Mouse (Mus musculus): ENCODE results near the gene Mtap. TPM values are rescaled to one million over a fixed set of nuclear protein-coding genes. Genes with fewer than 3 reads are reported as not detected.

Gene Mtap
- total and polyA plus RNA-seq, 2 experiments from 2014 or later = 7.6 to 15.1 TPM

DNA sequence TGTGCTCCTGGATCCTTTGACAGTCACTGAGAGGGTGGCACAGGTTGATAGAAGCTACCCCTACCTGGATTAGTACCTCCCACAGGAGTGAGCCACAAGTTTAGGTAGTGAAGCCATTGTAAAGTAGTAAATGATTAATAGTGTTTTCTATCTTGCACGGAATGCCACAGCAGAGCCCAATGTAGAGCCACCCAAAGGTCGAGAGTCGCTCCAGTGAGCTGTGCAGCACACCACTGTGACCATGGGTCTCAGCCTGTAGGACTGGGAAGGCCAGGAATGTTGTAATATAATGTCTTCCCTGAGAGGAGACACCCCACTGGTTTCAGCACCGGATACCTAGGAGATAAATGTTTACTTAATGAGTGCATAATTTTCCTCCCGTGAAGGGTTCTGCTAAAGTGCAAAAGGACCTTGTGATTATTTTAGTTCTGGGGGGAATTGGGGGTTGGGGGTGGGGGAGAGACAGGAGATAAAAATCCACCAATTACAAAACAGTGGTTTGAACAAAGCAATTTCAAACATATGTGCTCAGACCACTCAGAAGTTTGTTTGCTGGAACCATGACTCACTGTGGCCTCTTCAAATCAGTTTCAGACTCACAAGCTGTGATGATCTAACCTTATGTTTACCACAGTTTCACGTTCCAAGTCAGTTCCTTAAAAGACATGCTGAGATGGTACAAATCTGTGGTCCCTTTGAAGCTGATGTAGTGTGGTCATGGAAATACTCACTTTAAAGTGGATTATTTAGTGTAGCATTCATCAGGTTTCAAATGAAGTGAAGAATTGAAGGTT lies 40.8 kb downstream of the Mtap start:
- Histone ChIP-seq H3K27ac (ENCODE audit: low read depth, low read length) (no peak overlapping the region), H3K4me1 (ENCODE audit: insufficient read depth, low read length) (no peaks in the 10 kb centered on the region), H3K4me3 (ENCODE audit: low read depth, low read length) (no peak overlapping the region), H3K9me3 (ENCODE audit: low read length) (no peaks in the 10 kb centered on the region), H3K36me3 (ENCODE audit: insufficient read depth, low read length) (peaks cover 26% of the 10 kb centered on the region), H3K9ac (replicated peaks; ENCODE audit: low read length, poor library complexity, severe bottlenecking) (no peak overlapping the region), H3K4me2 (ENCODE audit: low read depth, low read length, poor library complexity, severe bottlenecking) (no peak overlapping the region), H3K27me3 (ENCODE audit: insufficient read depth, low read length) (no peaks in the 10 kb centered on the region)
- 82% methylated on average over 6 of the region's 6 CpGs for WGBS
- ATAC-seq (ENCODE audit: low FRiP score) (no peak), DNase-seq (ENCODE audit: low spot score) (no peak)
- TF ChIP-seq CTCF (IDR thresholded peaks at IDR 0.05) = no peak

- Histone ChIP-seq H3K27me3 (ENCODE audit: insufficient read depth, low read length) (no peaks in the 10 kb centered on the region), H3K4me1 (ENCODE audit: insufficient read depth, low read length) (no peaks in the 10 kb centered on the region), H3K27ac (ENCODE audit: low read depth, low read length) (no peak overlapping the region), H3K4me2 (ENCODE audit: low read depth, low read length, poor library complexity, severe bottlenecking) (no peak overlapping the region), H3K4me3 (ENCODE audit: low read depth, low read length) (no peak overlapping the region), H3K36me3 (ENCODE audit: insufficient read depth, low read length) (peaks cover 12% of the 10 kb centered on the region; the same call in 1 of the 2 replicates), H3K9ac (replicated peaks; ENCODE audit: low read length, poor library complexity, severe bottlenecking) (no peak overlapping the region), H3K9me3 (ENCODE audit: low read length) (no peaks in the 10 kb centered on the region)
- over 99% methylated on average over 5 of the region's 5 CpGs for WGBS
- no peak for DNase-seq (ENCODE audit: low spot score)
- no peak for ATAC-seq (ENCODE audit: low FRiP score)
- no peak for TF ChIP-seq CTCF (IDR thresholded peaks at IDR 0.05)
These were observed 43.2 kb downstream of the Mtap start for GRCm38 (mm10) chr4:89180121-89180520.

- 98% methylated on average over 2 of the region's 2 CpGs for WGBS
- H3K27me3 ChIP-seq (ENCODE audit: insufficient read depth, low read length) = no peaks in the 10 kb centered on the region
These were observed 44.7 kb downstream of the Mtap start for GRCm38 (mm10) chr4:89181656-89182055.

GRCm38 (mm10) chr4:89182486-89182885 lies 45.6 kb downstream of the Mtap start:
- Histone ChIP-seq H3K27me3 (ENCODE audit: insufficient read depth, low read length) (no peaks in the 10 kb centered on the region), H3K4me1 (ENCODE audit: insufficient read depth, low read length) (no peaks in the 10 kb centered on the region), H3K9ac (replicated peaks; ENCODE audit: low read length, poor library complexity, severe bottlenecking) (no peak overlapping the region), H3K9me3 (ENCODE audit: low read length) (no peaks in the 10 kb centered on the region), H3K4me2 (ENCODE audit: low read depth, low read length, poor library complexity, severe bottlenecking) (no peak overlapping the region), H3K4me3 (ENCODE audit: low read depth, low read length) (no peak overlapping the region), H3K27ac (ENCODE audit: low read depth, low read length) (no peak overlapping the region), H3K36me3 (ENCODE audit: insufficient read depth, low read length) (peaks cover 10% of the 10 kb centered on the region; the same call in 1 of the 2 replicates)
- WGBS = 97% methylated on average over 3 of the region's 3 CpGs
- ATAC-seq (ENCODE audit: low FRiP score) = no peak
- DNase-seq (ENCODE audit: low spot score) = no peak
- TF ChIP-seq CTCF (IDR thresholded peaks at IDR 0.05) = no peak

More at GRCm38 (mm10) chr4:89181656-89182055, 44.7 kb downstream of the Mtap start:
- Histone ChIP-seq H3K4me2 (ENCODE audit: low read depth, low read length, poor library complexity, severe bottlenecking) (no peak overlapping the region), H3K4me1 (ENCODE audit: insufficient read depth, low read length) (no peaks in the 10 kb centered on the region), H3K4me3 (ENCODE audit: low read depth, low read length) (no peak overlapping the region), H3K9ac (replicated peaks; ENCODE audit: low read length, poor library complexity, severe bottlenecking) (no peak overlapping the region), H3K36me3 (ENCODE audit: insufficient read depth, low read length) (peaks cover 10% of the 10 kb centered on the region; the same call in 1 of the 2 replicates), H3K27ac (ENCODE audit: low read depth, low read length) (no peak overlapping the region), H3K9me3 (ENCODE audit: low read length) (no peaks in the 10 kb centered on the region)
- no peak for DNase-seq (ENCODE audit: low spot score)
- no peak for TF ChIP-seq CTCF (IDR thresholded peaks at IDR 0.05)
- ATAC-seq (ENCODE audit: low FRiP score) = no peak

DNA sequence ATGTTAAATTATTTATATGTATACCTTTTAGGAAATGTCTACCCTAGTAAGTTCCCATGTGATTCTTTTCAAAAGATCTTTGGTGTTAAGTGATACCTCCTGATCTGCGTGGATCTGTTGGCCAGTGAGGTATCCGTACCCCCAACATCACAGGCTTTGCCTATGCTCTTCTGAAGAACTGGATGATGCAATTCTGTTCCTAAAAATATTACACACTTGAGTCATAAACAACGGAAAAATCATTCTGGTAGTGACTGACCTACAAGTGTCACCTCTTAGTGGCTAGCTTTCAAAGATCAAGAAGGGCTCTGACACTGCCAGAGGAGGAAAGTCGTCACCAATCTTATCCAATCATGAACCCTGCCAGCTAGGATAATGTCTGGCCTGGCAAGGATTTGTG lies 58.6 kb downstream of the Mtap start:
- Histone ChIP-seq H3K9ac (replicated peaks; ENCODE audit: low read length, poor library complexity, severe bottlenecking) (no peak overlapping the region), H3K4me1 (ENCODE audit: insufficient read depth, low read length) (no peaks in the 10 kb centered on the region), H3K27ac (ENCODE audit: low read depth, low read length) (no peak overlapping the region), H3K4me3 (ENCODE audit: low read depth, low read length) (no peak overlapping the region), H3K27me3 (ENCODE audit: insufficient read depth, low read length) (no peaks in the 10 kb centered on the region), H3K4me2 (ENCODE audit: low read depth, low read length, poor library complexity, severe bottlenecking) (no peak overlapping the region), H3K36me3 (ENCODE audit: insufficient read depth, low read length) (no peaks in the 10 kb centered on the region), H3K9me3 (ENCODE audit: low read length) (no peaks in the 10 kb centered on the region)
- 87% methylated on average over 4 of the region's 4 CpGs for WGBS
- DNase-seq (ENCODE audit: low spot score) (no peak), ATAC-seq (ENCODE audit: low FRiP score) (no peak)
- TF ChIP-seq CTCF (IDR thresholded peaks at IDR 0.05) = no peak

GRCm38 (mm10) chr4:89197128-89197527 lies 60.2 kb downstream of the Mtap start:
- no peaks in the 10 kb centered on the region for H3K27me3 ChIP-seq (ENCODE audit: insufficient read depth, low read length)
- H3K36me3 ChIP-seq (ENCODE audit: insufficient read depth, low read length) = no peaks in the 10 kb centered on the region
- no peak overlapping the region for H3K4me3 ChIP-seq (ENCODE audit: low read depth, low read length)
- no peaks in the 10 kb centered on the region for H3K9me3 ChIP-seq (ENCODE audit: low read length)
- H3K9ac ChIP-seq (replicated peaks; ENCODE audit: low read length, poor library complexity, severe bottlenecking) = no peak overlapping the region
- H3K4me2 ChIP-seq (ENCODE audit: low read depth, low read length, poor library complexity, severe bottlenecking) = no peak overlapping the region
- H3K4me1 ChIP-seq (ENCODE audit: insufficient read depth, low read length) = no peaks in the 10 kb centered on the region
- ATAC-seq (ENCODE audit: low FRiP score) (no peak), DNase-seq (ENCODE audit: low spot score) (no peak)
- H3K27ac ChIP-seq (ENCODE audit: low read depth, low read length) = no peak overlapping the region
- TF ChIP-seq CTCF (IDR thresholded peaks at IDR 0.05) = no peak
